Mouse (Mus musculus) C2C12 (cell line): Measurements from ENCODE around the gene Asic3. TPM values are rescaled to one million over a fixed set of nuclear protein-coding genes. Genes with fewer than 3 reads are reported as not detected.

Source experiments
- H3K27me3 ChIP-seq: one replicate; pipeline ENCODE4 v1.6.1; 2011; ENCODE audit not compliant: control insufficient read depth, insufficient read depth, insufficient read length
- H3K36me3 ChIP-seq: one replicate; pipeline ENCODE4 v1.6.1; 2011; ENCODE audit not compliant: control insufficient read depth, insufficient read depth
- H3K4me3 ChIP-seq: one replicate; pipeline ENCODE4 v1.5.1; 2011; ENCODE audit warnings: mild to moderate bottlenecking, control low read depth; ENCODE audit not compliant: poor library complexity, insufficient read depth, severe bottlenecking
- H3K79me2 ChIP-seq: one replicate; pipeline ENCODE4 v1.6.1; 2011; ENCODE audit not compliant: control insufficient read depth, insufficient read depth
- H3K79me3 ChIP-seq: one replicate; pipeline ENCODE4 v1.6.1; 2011; ENCODE audit warnings: low read depth, control low read depth
- H3ac ChIP-seq: one replicate; pipeline ENCODE3; 2011; ENCODE audit warnings: low read depth; ENCODE audit not compliant: control insufficient read depth, insufficient read length
- CEBPB ChIP-seq: IDR thresholded peaks from one replicate; pipeline ENCODE4 v1.6.1; 2011; ENCODE audit warnings: low read depth, mild to moderate bottlenecking, control low read depth, moderate library complexity
- CTCF ChIP-seq: IDR thresholded peaks from one replicate; pipeline ENCODE4 v1.5.1; 2011; ENCODE audit not compliant: control insufficient read depth, insufficient read depth, insufficient read length
- FOSL1 ChIP-seq: IDR thresholded peaks from one replicate; pipeline ENCODE4 v1.8.0; 2011; ENCODE audit warnings: mild to moderate bottlenecking, low read length; ENCODE audit not compliant: poor library complexity, insufficient read depth, severe bottlenecking
- MAX ChIP-seq: IDR thresholded peaks from one replicate; pipeline ENCODE4 v1.6.1; 2011; ENCODE audit warnings: mild to moderate bottlenecking, control low read depth
- MYOD1 ChIP-seq: IDR thresholded peaks from one replicate; pipeline ENCODE4 v1.6.1; 2011; ENCODE audit warnings: low read depth; ENCODE audit not compliant: control insufficient read depth, insufficient read length
- MYOG ChIP-seq: IDR thresholded peaks from one replicate; pipeline ENCODE4 v1.6.1; 2011; ENCODE audit not compliant: control insufficient read depth, insufficient read length; ENCODE audit errors: extremely low read depth
- USF1 ChIP-seq: IDR thresholded peaks from one replicate; pipeline ENCODE4 v1.6.1; 2011; ENCODE audit warnings: low read depth, mild to moderate bottlenecking, control low read depth, moderate library complexity
- polyA plus RNA-seq: library from polyadenylated mRNA; unstranded; fragments of >200 nt; fragmentation: generic; extraction: Trizol; gene quantifications from one replicate; pipeline ENCODE4 v1.2.1, GENCODE M21; 2012; ENCODE audit warnings: missing spikeins

Asic3 gene
- polyA plus RNA-seq, 1 experiment: 0.19 TPM

DNA sequence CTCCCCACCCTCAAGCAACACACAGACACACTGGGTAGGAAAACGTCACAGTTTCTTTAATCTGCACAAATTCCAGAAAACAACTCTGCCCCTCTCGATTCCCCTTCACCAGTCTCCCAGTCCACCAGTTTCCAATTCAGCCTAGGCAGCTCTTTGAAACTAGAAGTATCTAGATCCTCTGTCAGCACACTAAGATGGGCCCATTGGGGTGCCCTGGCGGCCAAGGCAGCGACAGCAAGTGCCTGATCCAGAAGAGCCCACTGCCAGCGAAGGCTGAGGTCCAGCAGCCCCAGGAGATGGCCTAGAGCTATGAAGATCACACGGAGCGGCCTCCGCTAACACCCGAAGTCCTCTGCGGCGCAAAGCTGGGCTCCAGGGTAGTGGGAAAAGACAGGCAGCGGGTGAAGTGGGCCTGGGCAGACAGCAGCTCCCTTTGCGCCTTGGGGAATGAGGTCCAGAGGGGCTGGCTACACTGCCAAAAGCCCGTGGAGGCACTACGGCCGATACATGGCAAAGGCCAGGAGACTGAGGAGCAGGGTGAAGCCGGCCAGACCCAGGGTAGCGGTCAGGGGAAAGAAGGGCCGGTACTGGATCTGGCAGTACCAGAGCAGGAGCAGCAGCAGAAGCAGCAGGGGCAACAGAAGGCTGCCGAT, 32.4 kb downstream of the Asic3 start:
- TF ChIP-seq MYOD1 (no peak), FOSL1 (no peak), CEBPB (no peak), CTCF (no peak), USF1 (no peak), MYOG (no peak), MAX (no peak)
- H3ac ChIP-seq: peak overlapping the region; percentile 6
- peaks cover 22% of the 10 kb centered on the region for H3K79me2 ChIP-seq
- peaks cover 8% of the 10 kb centered on the region for H3K79me3 ChIP-seq
- H3K36me3 ChIP-seq: peaks cover 28% of the 10 kb centered on the region
- peak overlapping the region; percentile 75 for H3K4me3 ChIP-seq
- H3K27me3 ChIP-seq: no peaks in the 10 kb centered on the region

DNA sequence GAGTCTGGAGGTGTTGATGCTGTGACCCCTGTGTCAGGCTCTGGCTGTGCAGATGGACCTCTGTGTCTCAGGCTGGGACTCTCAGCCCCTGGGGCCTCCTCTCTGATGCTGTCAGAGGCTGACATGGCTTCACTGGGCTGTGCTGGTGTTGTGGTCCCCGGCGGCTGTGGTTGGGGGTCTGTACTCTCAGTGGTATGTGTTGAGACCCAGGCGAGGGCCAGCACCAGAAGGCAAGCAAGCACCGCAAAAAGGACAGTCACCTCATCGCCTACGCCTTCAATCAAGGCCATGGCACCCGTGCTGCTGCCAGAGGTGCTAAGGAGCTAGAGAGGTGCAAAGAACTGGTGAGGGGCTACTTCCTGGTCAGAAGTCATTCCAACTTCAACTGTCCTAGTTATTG, 33.4 kb downstream of the Asic3 start:
- peaks cover 19% of the 10 kb centered on the region for H3K36me3 ChIP-seq
- peaks cover 8% of the 10 kb centered on the region for H3K79me3 ChIP-seq
- TF ChIP-seq CTCF: no peak
- no peak for TF ChIP-seq MYOD1
- no peak for TF ChIP-seq MAX
- TF ChIP-seq USF1: no peak
- TF ChIP-seq CEBPB: no peak
- no peak for TF ChIP-seq FOSL1
- no peak for TF ChIP-seq MYOG
- no peaks in the 10 kb centered on the region for H3K27me3 ChIP-seq
- no peak overlapping the region for H3ac ChIP-seq
- peaks cover 22% of the 10 kb centered on the region for H3K79me2 ChIP-seq
- H3K4me3 ChIP-seq: no peak overlapping the region

DNA sequence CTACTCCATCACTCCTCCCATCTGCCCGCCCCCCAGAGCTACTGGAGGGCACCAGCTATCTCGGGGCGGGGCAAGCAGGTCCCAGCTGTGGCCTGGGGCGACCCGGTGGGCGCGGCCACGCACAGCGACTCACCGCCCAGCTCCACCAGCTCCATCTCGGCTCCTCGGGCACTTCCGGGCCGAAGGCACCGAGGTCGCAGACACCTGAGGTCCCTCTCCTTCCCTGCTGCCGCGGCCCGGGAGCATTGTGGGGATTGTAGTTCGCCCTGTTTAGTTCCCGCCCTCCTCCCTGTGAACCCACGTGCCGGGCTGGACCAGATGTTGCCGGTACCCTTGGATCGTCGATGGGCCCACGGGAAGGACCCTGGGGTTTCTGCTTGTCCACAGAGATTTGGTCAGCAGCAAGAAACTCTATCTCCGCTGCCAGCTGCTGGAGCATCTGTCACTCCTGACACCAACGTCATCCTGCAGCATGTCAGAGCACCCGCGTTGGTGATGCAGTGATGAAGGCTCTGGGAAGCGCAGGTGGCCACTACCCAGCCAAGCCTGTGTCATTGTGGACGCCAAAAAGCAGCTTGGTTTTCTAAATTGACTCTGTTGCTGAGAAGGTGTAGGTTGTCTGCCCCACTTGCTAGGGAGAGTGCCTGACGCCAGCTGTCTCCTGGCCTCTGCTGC, 34.6 kb downstream of the Asic3 start, which contains the start of gene Tmub1:
Gene Tmub1, minus strand, starts transcription at position 231 of the 675 bp plus-strand sequence.
- Histone ChIP-seq H3K4me3 (peak within 1 kb of the TSS; percentile 14), H3K79me2 (peaks cover 29% of the 10 kb centered on the region), H3K79me3 (peaks cover 14% of the 10 kb centered on the region), H3ac (peak within 1 kb of the TSS; percentile 34), H3K36me3 (peaks cover 11% of the 10 kb centered on the region), H3K27me3 (no peaks in the 10 kb centered on the region)
- peak; percentile 81 for TF ChIP-seq MAX
- TF ChIP-seq MYOG: no peak
- peak; percentile 36 for TF ChIP-seq MYOD1
- TF ChIP-seq CEBPB: no peak
- peak; percentile 73 for TF ChIP-seq USF1
- no peak for TF ChIP-seq FOSL1
- no peak for TF ChIP-seq CTCF

DNA sequence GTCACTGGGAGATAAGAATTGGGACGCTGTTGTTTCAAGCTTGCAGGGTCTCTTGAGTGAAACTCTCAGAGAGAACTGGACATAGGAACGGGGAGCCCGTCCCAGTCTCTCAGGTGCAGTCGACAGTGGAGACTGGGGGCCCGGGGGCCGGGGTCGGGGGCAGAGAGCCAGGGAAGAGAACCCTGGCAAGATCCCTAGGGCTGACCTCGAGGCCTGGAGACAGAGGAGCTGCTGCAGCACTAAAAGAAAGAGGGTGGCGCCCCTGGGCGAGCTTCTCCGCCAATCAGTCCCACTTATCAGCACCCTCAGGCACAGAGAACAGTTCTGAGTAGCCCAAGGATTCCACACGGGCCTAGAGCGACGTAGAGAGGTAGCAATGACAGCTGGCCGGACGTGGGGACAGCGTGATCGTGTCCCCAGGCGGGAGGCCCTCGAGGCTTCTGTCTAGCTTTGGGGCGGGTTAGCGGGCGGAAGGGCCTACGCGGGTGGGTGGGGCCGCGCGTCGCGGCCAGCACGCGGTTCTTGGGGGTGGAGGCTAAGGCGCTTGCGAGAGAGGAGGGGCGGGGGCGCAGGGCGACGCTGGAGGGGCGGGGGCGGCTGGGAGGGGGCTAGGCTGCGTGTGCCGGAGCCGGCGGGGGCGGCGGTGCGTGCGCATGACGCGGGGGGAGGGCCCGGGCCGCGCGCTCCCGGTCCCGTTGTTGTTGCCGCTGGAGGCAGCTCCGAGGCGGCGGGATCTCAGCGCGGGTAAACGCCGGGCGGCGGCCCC, 38.3 kb downstream of the Asic3 start:
- H3ac ChIP-seq: peak overlapping the region; percentile 75
- peaks cover 7% of the 10 kb centered on the region for H3K36me3 ChIP-seq
- H3K79me3 ChIP-seq: peaks cover 40% of the 10 kb centered on the region
- peaks cover 44% of the 10 kb centered on the region for H3K79me2 ChIP-seq
- TF ChIP-seq FOSL1 (no peak), MAX (peak; percentile 72), CEBPB (no peak)
- H3K27me3 ChIP-seq: no peaks in the 10 kb centered on the region
- peak overlapping the region; percentile 75 for H3K4me3 ChIP-seq

DNA sequence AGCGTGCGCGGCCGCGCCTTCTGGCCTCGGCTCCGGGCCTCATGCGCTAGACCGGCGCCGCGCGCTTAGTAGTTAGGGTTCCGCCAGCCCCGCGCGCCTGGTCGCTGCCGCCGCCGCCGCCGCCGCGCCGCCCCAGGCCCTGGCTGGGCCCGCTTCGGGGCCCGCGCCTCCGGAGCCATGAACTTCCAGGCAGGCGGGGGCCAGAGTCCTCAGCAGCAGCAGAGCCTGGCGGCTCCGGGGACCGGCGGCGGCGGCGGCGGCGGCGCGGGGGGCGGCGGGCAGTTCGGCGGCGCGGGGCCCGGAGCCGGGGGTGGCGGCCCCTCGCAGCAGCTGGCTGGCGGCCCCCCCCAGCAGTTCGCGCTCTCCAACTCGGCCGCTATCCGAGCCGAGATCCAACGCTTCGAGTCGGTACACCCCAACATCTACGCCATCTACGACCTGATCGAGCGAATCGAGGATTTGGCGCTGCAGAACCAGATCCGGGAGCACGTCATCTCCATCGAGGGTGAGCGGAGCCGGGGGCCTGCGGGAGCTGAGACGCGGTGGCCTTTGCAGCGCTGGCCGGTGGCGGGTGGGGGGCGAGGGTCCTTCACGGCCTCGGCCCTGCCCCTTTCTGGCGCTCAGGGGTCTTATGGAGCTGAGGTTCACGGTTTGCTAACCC, 39.0 kb downstream of the Asic3 start, which contains the start of gene Agap3:
Gene Agap3, plus strand, starts transcription at position 148 of the 661 bp plus-strand sequence.
- TF ChIP-seq CEBPB (no peak), MAX (no peak), USF1 (no peak), FOSL1 (no peak), MYOD1 (no peak), MYOG (no peak), CTCF (no peak)
- H3K36me3 ChIP-seq: peaks cover 14% of the 10 kb centered on the region
- H3K79me3 ChIP-seq: peaks cover 47% of the 10 kb centered on the region
- H3ac ChIP-seq: peak within 1 kb of the TSS; percentile 75
- no peaks in the 10 kb centered on the region for H3K27me3 ChIP-seq
- H3K79me2 ChIP-seq: peaks cover 51% of the 10 kb centered on the region
- peak within 1 kb of the TSS; percentile 75 for H3K4me3 ChIP-seq
